Mouse (Mus musculus): Measurements from ENCODE around the gene Triobp.

The Triobp gene

GRCm38 (mm10) chr15:78971626-78972025 lies 24.1 kb downstream of the Triobp start:
- DNase-seq = no peak

- DNase-seq = no peak
Observed at GRCm38 (mm10) chr15:78973950-78974349, 26.4 kb downstream of the Triobp start.

- DNase-seq = no peak
Observed at GRCm38 (mm10) chr15:78977676-78978159, 30.2 kb downstream of the Triobp start.

- peak; percentile 68 for DNase-seq
Observed at GRCm38 (mm10) chr15:78978875-78979274, 31.4 kb downstream of the Triobp start.

- no peak for DNase-seq
Observed at GRCm38 (mm10) chr15:78980084-78980483, 32.6 kb downstream of the Triobp start.

- DNase-seq = peak; percentile 92
Observed at GRCm38 (mm10) chr15:78982658-78983435, 35.3 kb downstream of the Triobp start.

- DNase-seq = peak; percentile 60
Observed at GRCm38 (mm10) chr15:78983436-78984285, 36.1 kb downstream of the Triobp start.

- DNase-seq = no peak
Observed at GRCm38 (mm10) chr15:78984286-78984778, 36.8 kb downstream of the Triobp start.

- DNase-seq = peak; percentile 45
Observed at GRCm38 (mm10) chr15:78986536-78987220, 39.2 kb downstream of the Triobp start.

GRCm38 (mm10) chr15:78988499-78988971 lies 41.0 kb downstream of the Triobp start:
- peak; percentile 64 for DNase-seq

- no peak for DNase-seq
Observed at GRCm38 (mm10) chr15:78989152-78990092, 41.9 kb downstream of the Triobp start.

GRCm38 (mm10) chr15:78990093-78990463 lies 42.6 kb downstream of the Triobp start:
- no peak for DNase-seq

- no peak for DNase-seq
Observed at GRCm38 (mm10) chr15:78990970-78991525, 43.5 kb downstream of the Triobp start.

- no peak for DNase-seq
Observed at GRCm38 (mm10) chr15:78992235-78992634, 44.7 kb downstream of the Triobp start.

GRCm38 (mm10) chr15:78992925-78993324 lies 45.4 kb downstream of the Triobp start:
- DNase-seq = no peak

- DNase-seq = no peak
Observed at GRCm38 (mm10) chr15:78995916-78996315, 48.4 kb downstream of the Triobp start.

GRCm38 (mm10) chr15:78996663-78997062 lies 49.1 kb downstream of the Triobp start:
- DNase-seq = no peak

- no peak for DNase-seq
Observed at GRCm38 (mm10) chr15:78998348-78998747, 50.8 kb downstream of the Triobp start.

GRCm38 (mm10) chr15:78999586-78999985 lies 52.1 kb downstream of the Triobp start:
- no peak for DNase-seq

GRCm38 (mm10) chr15:79000357-79000791 lies 52.9 kb downstream of the Triobp start:
- DNase-seq = no peak

GRCm38 (mm10) chr15:79001559-79001958 lies 54.0 kb downstream of the Triobp start:
- no peak for DNase-seq

All from kidney, adult 9 months (tissue).